Mouse (Mus musculus) E14TG2a.4 (cell line): ENCODE measurements at regions not wholly inside any gene's neighbourhood (a gene's known extent, or its start where the extent isn't known, plus 50 kb on each side); places are given as distances from the start of the nearest gene placed in this dataset.

Experiments used
- CTCF ChIP-seq: conservative IDR thresholded peaks from 2 replicates; pipeline ENCODE4 v1.5.1; 2014; ENCODE audit warnings: low read length
- POU5F1 ChIP-seq: IDR thresholded peaks from 2 replicates; pipeline ENCODE4 v1.6.1; 2014; ENCODE audit warnings: low read length, borderline replicate concordance

- TF ChIP-seq CTCF: no peak
- TF ChIP-seq POU5F1: no peak
Measured at GRCm38 (mm10) chr1:176671081-176671480, 142.8 kb downstream of the Cep170 start.
